Mouse (Mus musculus): ENCODE data around the gene Olfr1367. TPM values are rescaled to one million over a fixed set of nuclear protein-coding genes. Genes with fewer than 3 reads are reported as not detected.
"Not testable (repeated sequence)": the region's sequence is repeated elsewhere in the genome, so short reads cannot be mapped to it uniquely, and the experiment has no call there.

The Olfr1367 gene
- polyA plus RNA-seq, 1 experiment from 2014 or later = not detected

DNA sequence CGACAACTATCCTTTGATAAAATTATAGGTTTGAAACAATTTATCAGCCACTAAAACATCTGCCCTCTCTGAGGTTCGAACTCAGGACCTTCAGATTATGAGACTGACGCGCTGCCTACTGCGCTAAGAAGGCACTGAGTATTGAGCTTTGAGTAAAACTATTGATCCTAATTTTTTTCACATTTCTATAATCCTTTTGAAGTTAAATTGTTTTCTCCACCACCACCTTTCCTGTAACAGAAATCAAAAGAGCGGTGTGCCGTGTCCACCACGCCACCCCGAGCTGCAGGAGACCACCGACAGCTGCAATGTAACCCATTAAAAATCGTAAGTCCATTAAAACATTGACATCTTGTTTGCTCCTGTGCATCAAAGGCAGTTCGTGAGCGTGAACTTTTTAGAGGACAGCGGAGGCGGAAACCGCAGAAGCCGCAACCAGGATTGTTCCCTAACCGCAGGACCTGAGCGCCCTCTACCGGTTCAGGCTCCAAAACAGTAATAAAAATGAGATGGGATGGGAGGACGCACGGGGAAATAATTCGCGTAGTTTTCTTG lies 20.0 kb upstream of the Olfr1367 start:
- H3K4me2 ChIP-seq = peak overlapping the region; percentile 58
- H3K27me3 ChIP-seq (replicated peaks) = peaks cover 5% of the 10 kb centered on the region; the same call in 1 of the 2 replicates
- H3K9me3 ChIP-seq = no peaks in the 10 kb centered on the region
- H3K36me3 ChIP-seq (replicated peaks) = no peaks in the 10 kb centered on the region
- WGBS = under 1% methylated on average over 24 of the region's 24 CpGs
- peak; percentile 81 for ATAC-seq (replicated peaks)
- no peak overlapping the region for H3K9ac ChIP-seq
- H3K27ac ChIP-seq = no peak overlapping the region
- peak overlapping the region; percentile 38 for H3K4me3 ChIP-seq
- peaks cover 6% of the 10 kb centered on the region for H3K4me1 ChIP-seq

DNA sequence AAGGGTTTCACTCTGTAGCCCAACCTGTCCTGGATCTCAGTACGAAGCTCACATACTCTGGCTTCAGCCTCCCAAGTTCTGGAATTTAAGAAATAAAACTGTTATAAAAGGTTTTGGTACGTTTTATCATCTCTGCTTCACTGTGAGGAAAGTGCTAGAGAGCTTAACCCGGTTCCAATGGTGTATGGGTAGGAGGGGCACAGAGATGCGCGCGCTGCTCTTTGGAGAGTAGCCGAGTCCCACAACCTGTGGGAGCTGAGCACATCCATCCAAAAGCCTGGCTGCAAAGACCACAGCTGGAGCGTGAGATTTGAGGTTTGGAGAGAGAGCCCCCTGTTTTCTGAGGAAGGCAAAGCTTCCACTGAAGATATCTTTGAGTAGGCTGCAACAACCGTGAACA lies 19.3 kb upstream of the Olfr1367 start:
- no peaks in the 10 kb centered on the region for H3K36me3 ChIP-seq (replicated peaks)
- under 1% methylated on average over 9 of the region's 9 CpGs for WGBS
- H3K9ac ChIP-seq = 0 out of 2 replicates have a peak overlapping the region, but pooled peaks have one; percentile 31
- peaks cover 6% of the 10 kb centered on the region for H3K4me1 ChIP-seq
- peak overlapping the region; percentile 58 for H3K4me2 ChIP-seq
- peak overlapping the region; percentile 38 for H3K4me3 ChIP-seq
- ATAC-seq (replicated peaks) = no peak
- H3K9me3 ChIP-seq = no peaks in the 10 kb centered on the region
- no peak overlapping the region for H3K27ac ChIP-seq
- peaks cover 5% of the 10 kb centered on the region; the same call in 1 of the 2 replicates for H3K27me3 ChIP-seq (replicated peaks)

DNA sequence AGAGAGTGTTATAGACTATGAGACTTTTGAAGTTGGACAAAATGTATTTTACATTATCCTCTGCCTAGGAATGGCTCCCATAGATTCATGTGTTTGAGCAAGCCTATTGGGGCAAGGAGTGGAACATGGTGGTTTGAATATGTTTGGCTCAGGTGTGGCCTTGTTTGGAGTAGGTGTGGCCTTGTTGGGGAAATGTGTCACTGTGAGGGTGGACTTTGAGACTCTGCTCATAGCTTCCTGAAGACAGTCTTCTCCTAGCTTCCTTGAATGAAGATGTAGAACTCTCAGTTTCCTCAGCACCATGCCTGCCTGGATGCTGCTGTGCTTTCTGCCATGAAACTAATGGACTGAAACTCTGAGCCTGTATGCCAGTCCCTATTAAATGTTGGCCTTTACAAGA lies 3.9 kb downstream of the Olfr1367 start:
- no peaks in the 10 kb centered on the region for H3K9me3 ChIP-seq
- ATAC-seq (replicated peaks) = no peak
- no peak overlapping the region for H3K4me3 ChIP-seq
- no peaks in the 10 kb centered on the region for H3K4me1 ChIP-seq
- no peaks in the 10 kb centered on the region for H3K36me3 ChIP-seq (replicated peaks)
- H3K4me2 ChIP-seq = no peak overlapping the region
- H3K9ac ChIP-seq = no peak overlapping the region
- no peaks in the 10 kb centered on the region for H3K27me3 ChIP-seq (replicated peaks)
- no peak overlapping the region for H3K27ac ChIP-seq

DNA sequence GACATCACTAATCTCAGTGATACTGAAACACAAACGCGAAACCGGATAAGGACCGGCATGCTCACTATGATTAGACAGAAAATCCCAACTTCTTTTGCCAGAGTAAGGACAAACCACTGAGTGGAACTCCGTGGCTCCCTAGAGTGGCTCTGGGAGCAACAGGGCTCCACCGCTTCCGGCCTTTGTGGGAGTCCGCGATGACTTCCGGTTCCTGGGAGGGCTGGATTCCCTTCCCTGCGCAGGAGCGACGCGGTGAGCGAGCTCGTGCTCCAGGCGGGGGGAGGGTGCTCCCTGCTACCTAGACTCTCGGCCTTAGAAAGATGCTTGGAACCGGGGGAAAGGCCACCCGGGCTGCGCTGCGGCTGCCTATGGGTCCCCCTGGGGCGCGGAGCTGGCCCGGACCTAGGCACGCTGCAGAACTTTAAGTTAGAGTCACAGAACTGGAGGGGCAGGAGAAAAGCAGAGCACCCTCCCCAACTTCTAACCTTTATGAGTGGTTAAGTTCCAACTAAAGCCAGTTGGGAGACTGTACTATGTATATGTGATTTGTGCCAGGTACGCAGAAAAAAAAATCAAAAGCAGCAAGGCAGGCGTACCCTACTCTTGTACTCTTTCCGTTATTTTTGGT lies 16.0 kb downstream of the Olfr1367 start, which contains the start of gene Zscan12:
Gene Zscan12 (plus strand): TSS at position 200 of the 628 bp plus-strand sequence.
- peak within 1 kb of the TSS; percentile 70 for H3K27ac ChIP-seq
- peak; percentile 100 for ATAC-seq (replicated peaks)
- peak within 1 kb of the TSS; percentile 95 for H3K9ac ChIP-seq
- 1% methylated on average over 28 of the region's 29 CpGs for WGBS
- no peaks in the 10 kb centered on the region for H3K36me3 ChIP-seq (replicated peaks)
- H3K4me1 ChIP-seq = peaks cover 29% of the 10 kb centered on the region
- peak within 1 kb of the TSS; percentile 76 for H3K4me2 ChIP-seq
- H3K4me3 ChIP-seq = peak within 1 kb of the TSS; percentile 91
- H3K9me3 ChIP-seq = no peaks in the 10 kb centered on the region
- no peaks in the 10 kb centered on the region for H3K27me3 ChIP-seq (replicated peaks)

DNA sequence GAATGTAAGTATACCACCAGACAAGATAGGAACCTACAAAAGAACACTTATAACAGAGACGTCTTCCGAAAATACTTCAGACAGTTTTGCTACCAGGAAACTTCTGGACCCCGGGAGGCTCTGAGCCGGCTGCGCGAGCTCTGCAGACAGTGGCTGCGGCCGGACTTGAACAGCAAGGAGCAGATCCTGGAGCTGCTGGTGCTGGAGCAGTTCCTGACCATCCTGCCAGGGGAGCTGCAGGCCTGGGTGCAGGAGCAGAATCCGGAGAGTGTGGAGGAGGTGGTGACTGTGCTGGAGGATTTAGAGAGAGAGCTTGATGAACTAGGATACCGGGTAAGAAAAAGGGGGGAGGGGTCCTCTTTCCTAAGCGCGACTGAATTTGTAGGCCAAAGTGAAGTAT lies 17.0 kb downstream of the Olfr1367 start:
- no peak for ATAC-seq (replicated peaks)
- WGBS = 64% methylated on average over 12 of the region's 12 CpGs
- H3K9ac ChIP-seq = peak overlapping the region; percentile 95; the same call in 1 of the 2 replicates

DNA sequence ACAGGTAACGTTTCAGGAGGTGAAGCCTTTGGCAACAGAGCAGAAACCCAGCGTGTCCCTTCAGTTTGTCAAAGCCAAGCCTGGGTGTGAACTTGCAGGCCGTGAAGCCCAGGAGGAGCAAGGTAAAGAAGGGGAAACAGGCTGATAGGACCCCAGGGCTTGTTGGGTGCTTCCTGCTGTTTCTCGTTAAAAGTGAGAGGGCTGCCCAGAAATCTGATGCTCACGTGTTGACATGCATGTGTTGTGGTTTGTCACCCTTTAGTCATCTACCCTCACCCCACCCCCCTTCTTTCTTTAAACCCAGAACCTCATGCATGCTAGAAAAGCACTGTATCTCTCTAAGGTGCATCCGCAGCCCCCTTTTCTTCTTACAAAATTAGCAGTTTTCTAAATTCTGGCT lies 19.9 kb downstream of the Olfr1367 start:
- WGBS = 87% methylated on average over 6 of the region's 6 CpGs
- ATAC-seq (replicated peaks) = no peak

More for the DNA sequence above, 17.0 kb downstream of the Olfr1367 start:
- Histone ChIP-seq H3K36me3 (replicated peaks) (peaks cover 4% of the 10 kb centered on the region; the same call in 1 of the 2 replicates), H3K4me1 (peaks cover 29% of the 10 kb centered on the region), H3K27me3 (replicated peaks) (no peaks in the 10 kb centered on the region), H3K4me3 (peak overlapping the region; percentile 91), H3K4me2 (peak overlapping the region; percentile 76), H3K9me3 (no peaks in the 10 kb centered on the region), H3K27ac (no peak overlapping the region)

DNA sequence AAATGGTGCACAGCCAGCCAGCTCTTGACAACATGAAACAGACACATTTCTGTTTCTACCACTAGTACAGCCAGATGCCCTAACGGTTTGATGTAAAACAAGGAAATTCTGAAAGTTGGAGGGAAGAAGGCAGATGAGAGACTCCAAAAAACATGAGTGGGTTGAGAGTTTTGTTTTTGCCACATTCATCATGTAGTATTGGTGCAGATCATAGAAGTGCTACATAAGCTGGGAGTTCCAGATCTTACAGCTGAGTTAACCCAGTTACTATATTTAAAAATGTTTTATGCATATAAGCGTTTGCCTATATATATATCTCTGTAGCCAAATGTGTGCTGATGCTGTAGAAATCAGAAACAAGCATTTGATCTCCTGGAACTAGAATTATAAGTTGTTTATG lies 26.0 kb downstream of the Olfr1367 start:
- H3K9ac ChIP-seq = no peak overlapping the region

More for the DNA sequence above, 19.9 kb downstream of the Olfr1367 start:
- Histone ChIP-seq H3K4me3 (no peak overlapping the region), H3K27me3 (replicated peaks) (no peaks in the 10 kb centered on the region), H3K27ac (no peak overlapping the region), H3K9ac (no peak overlapping the region), H3K9me3 (no peaks in the 10 kb centered on the region), H3K4me1 (peaks cover 29% of the 10 kb centered on the region), H3K36me3 (replicated peaks) (peaks cover 31% of the 10 kb centered on the region), H3K4me2 (no peak overlapping the region)

DNA sequence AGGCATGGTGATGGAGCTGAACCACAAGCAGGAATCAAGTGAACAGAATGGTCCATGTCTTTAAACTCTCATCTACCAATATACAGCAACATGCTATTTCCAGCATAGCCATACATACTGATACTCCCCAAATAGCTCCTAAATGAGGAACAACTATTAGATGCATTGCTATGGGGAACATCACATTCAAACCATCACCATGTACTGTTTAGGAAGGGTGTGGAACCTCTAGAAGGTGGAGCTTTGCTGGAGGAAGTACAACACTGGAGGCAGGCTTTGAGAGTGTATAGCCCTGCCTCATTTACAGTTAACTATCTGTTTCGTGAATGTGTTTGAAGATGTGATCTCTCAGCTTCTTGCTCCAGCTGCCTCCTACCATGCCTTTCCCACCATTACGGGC lies 31.1 kb downstream of the Olfr1367 start:
- Histone ChIP-seq H3K9me3 (no peaks in the 10 kb centered on the region), H3K36me3 (replicated peaks) (no peaks in the 10 kb centered on the region), H3K4me1 (no peaks in the 10 kb centered on the region), H3K9ac (no peak overlapping the region), H3K27ac (no peak overlapping the region), H3K4me3 (no peak overlapping the region), H3K27me3 (replicated peaks) (no peaks in the 10 kb centered on the region), H3K4me2 (no peak overlapping the region)
- WGBS = 88% methylated on average over 2 of the region's 2 CpGs
- ATAC-seq (replicated peaks) = no peak

More for the DNA sequence above, 26.0 kb downstream of the Olfr1367 start:
- Histone ChIP-seq H3K27ac (no peak overlapping the region), H3K4me3 (no peak overlapping the region), H3K4me1 (no peaks in the 10 kb centered on the region), H3K9me3 (no peaks in the 10 kb centered on the region), H3K36me3 (replicated peaks) (peaks cover 31% of the 10 kb centered on the region), H3K27me3 (replicated peaks) (no peaks in the 10 kb centered on the region), H3K4me2 (no peak overlapping the region)
- no peak for ATAC-seq (replicated peaks)
- 92% methylated on average over 2 of the region's 2 CpGs for WGBS

DNA sequence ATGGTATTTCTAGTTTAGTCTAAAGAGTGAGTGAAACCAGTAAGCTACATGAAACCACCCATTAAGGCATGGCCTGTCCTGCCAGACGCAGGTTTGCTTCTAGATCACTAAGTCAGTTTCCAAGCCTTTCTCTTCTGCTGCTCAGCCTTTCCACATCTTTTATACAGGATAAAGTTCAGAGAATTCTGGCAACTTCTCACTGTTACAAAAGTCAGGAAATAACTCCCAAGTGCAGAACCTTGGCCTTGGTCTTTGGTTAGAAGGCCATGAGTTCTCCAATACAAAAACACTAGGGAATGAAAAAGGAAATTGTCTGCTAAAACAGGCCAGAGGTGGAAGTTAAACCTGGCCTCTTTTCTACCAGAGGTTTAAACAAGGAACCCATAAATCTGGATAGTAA lies 48.5 kb downstream of the Olfr1367 start:
- no peak overlapping the region for H3K4me2 ChIP-seq
- peaks cover 42% of the 10 kb centered on the region for H3K36me3 ChIP-seq (replicated peaks)
- 96% methylated on average over 1 of the region's 1 CpGs for whole genome bisulfite sequencing
- H3K9me3 ChIP-seq = no peaks in the 10 kb centered on the region
- H3K4me1 ChIP-seq = peaks cover 18% of the 10 kb centered on the region
- ATAC-seq (replicated peaks) = no peak
- no peak overlapping the region for H3K9ac ChIP-seq
- H3K27me3 ChIP-seq (replicated peaks) = no peaks in the 10 kb centered on the region
- no peak overlapping the region for H3K27ac ChIP-seq
- no peak overlapping the region for H3K4me3 ChIP-seq

DNA sequence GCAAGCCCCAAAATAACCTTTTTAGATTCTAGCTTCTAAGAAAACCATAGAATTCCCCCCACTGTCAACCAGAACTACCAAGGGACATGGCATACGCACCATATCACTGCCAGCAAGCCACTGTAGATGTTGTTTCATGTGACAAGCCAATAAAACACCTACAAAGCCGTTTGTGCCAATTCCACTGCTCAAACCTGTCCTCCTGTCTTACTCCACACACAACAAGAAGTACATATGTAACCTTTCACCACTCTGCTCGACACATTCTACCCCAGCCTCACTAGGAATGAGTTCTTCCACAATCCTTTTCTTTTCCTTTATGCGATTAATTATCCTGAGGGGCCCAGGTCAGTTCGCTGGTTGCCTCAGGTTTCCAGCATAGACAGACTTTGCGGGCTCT lies 48.9 kb downstream of the Olfr1367 start:
- Histone ChIP-seq H3K9ac (no peak overlapping the region), H3K27me3 (replicated peaks) (no peaks in the 10 kb centered on the region), H3K4me3 (no peak overlapping the region), H3K27ac (no peak overlapping the region), H3K9me3 (no peaks in the 10 kb centered on the region), H3K4me2 (no peak overlapping the region), H3K36me3 (replicated peaks) (peaks cover 37% of the 10 kb centered on the region), H3K4me1 (peaks cover 20% of the 10 kb centered on the region)
- 95% methylated on average over 6 of the region's 6 CpGs for WGBS
- no peak for ATAC-seq (replicated peaks)

DNA sequence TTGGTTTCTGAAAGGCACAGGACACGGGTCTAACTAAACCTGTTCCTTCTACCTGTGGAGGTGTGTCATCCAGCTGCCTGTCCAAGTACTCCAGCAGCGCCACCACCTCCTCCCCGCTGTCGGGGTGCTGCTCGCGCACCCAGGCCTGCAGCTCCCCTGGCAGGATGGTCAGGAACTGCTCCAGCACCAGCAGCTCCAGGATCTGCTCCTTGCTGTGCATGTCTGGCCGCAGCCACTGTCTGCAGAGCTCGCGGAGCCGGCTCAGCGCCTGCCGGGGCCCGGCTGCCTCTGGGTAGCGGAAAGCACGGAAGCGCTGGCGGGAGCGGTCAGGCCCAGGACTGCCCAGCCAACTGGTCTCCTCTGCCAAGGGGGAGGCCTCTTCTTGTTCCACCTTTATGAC lies 49.3 kb downstream of the Olfr1367 start:
- H3K4me2 ChIP-seq; H3K4me3 ChIP-seq; H3K9me3 ChIP-seq; H3K27ac ChIP-seq; H3K9ac ChIP-seq; H3K27me3 ChIP-seq (replicated peaks): not testable (repeated sequence)
- Histone ChIP-seq H3K36me3 (replicated peaks) (peaks cover 33% of the 10 kb centered on the region), H3K4me1 (peaks cover 25% of the 10 kb centered on the region)
- ATAC-seq (replicated peaks) = 0 out of 2 replicates have a peak, but pooled peaks have one; percentile 30
- 97% methylated on average over 17 of the region's 18 CpGs for WGBS

DNA sequence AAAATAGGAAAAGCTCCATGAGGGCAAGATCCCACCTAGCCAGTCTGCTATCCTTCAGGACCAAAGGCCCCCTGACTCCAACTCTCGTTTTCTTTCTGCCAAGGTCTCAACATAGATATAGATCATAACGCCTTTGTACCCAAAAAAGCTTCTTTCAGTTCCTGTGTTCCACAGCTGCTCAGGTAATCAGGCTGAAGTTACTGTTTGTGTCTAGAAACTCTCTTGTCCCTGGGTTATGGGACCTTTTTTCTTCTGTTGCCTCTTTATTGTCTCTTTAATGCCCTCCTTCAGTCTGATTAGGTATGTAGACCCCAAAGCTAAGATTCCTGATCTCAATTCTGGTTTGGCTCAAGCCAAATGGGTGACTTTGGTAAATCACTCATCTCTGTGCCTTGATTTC lies 50.8 kb downstream of the Olfr1367 start:
- 98% methylated on average over 2 of the region's 2 CpGs for WGBS
- Histone ChIP-seq H3K4me2 (no peak overlapping the region), H3K9me3 (no peaks in the 10 kb centered on the region), H3K4me1 (peaks cover 34% of the 10 kb centered on the region), H3K36me3 (replicated peaks) (peaks cover 19% of the 10 kb centered on the region), H3K9ac (no peak overlapping the region), H3K4me3 (no peak overlapping the region), H3K27ac (no peak overlapping the region), H3K27me3 (replicated peaks) (no peaks in the 10 kb centered on the region)
- ATAC-seq (replicated peaks) = no peak

Data from midbrain, embryonic 15.5 days (tissue).